In the genomic region with DNA sequence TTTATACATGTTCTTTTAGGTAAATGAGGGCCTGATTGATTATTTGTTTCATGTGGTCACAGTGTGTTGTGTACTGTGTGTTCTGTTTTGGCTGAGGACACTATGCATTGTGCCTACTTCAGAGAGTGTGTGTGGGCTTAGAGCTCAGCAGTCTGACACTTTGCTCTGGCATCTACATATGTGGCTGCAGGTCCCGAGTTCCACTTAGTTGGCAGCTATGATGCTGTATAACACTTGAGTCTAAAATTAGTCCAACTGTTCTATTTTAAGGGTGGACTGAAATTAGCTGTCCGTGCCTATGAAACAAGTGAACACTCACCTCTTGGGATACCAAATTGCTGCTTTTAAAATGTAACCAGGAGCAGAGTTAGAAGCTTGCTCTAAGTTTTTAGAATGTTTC, we compare ENCODE assay signal across 13 mouse cellular contexts.
DNase-seq lines count a peak whose midpoint lies in the region; ATAC-seq and TF ChIP-seq lines count a peak whose summit lies in the region.
"Had no signal": no experiment of that assay in that cellular context is flagged by ENCODE, and none has a peak within 500 bp of the region (broad histone marks: within the 10 kb centered on the region; RNA-seq: fewer than 3 reads in every experiment).

No protein-coding gene starts in this region.

- in situ Hi-C loops in Patski (cut with MboI; ENCODE audit: low pct_unique_long_range_greater_than_20kb): loop anchor here (25.0 kb wide), 1 partner anchor 416 kb away; a partner anchor contains a TSS

- ATAC-seq in Patski: peak; percentile 45

- CTCF ChIA-PET in Patski (lab: Charles Lee): no interaction called here

- no peak for TF ChIP-seq CTCF in Patski (IDR thresholded peaks at IDR 0.05)
- no peak for TF ChIP-seq CTCF in embryonic fibroblast, embryonic 13.5 days (IDR thresholded peaks at IDR 0.05; ENCODE audit: borderline replicate concordance, insufficient read depth, low read length)

- H3K27ac ChIP-seq in embryonic fibroblast, embryonic 13.5 days (ENCODE audit: insufficient read depth, low read length): 0 out of 2 replicates have a peak overlapping the region, but pooled peaks have one; percentile 35
- H3K27ac ChIP-seq: embryonic facial prominence, embryonic 12.5 days; neural tube, embryonic 12.5 days had no signal

- peaks cover 9% of the 10 kb centered on the region for H3K4me1 ChIP-seq in embryonic fibroblast, embryonic 13.5 days (ENCODE audit: control insufficient read depth, insufficient read depth, low read length)

- no peak for TF ChIP-seq POLR2A in embryonic fibroblast, embryonic 13.5 days (IDR thresholded peaks at IDR 0.05; ENCODE audit: low read depth, low read length)

- no peaks in the 10 kb centered on the region for H3K27me3 ChIP-seq in Patski
- H3K27me3 ChIP-seq: embryonic facial prominence, embryonic 12.5 days; neural tube, embryonic 12.5 days had no signal

- POLR2A ChIA-PET in Patski (lab: Charles Lee): no interaction called here

- H3K4me3 ChIP-seq in embryonic fibroblast, embryonic 13.5 days (ENCODE audit: insufficient read depth, low read length): no peak overlapping the region
- H3K4me3 ChIP-seq: embryonic facial prominence, embryonic 12.5 days; neural tube, embryonic 12.5 days had no signal

- DNase-seq in heart, adult 8-10 months (ENCODE audit: low spot score): peak; percentile 57
- DNase-seq in heart, postnatal 14 days: no peak
- DNase-seq in Patski (ENCODE audit: low read depth, low spot score): no peak
- peak; percentile 57 to 66 for DNase-seq in heart, postnatal 10 days
- no peak for DNase-seq in kidney, postnatal 14 days
- DNase-seq in right cerebral cortex, postnatal 36 days (ENCODE audit: low spot score in 2 of 2): no peak
- DNase-seq: adrenal gland, postnatal 25 days; lung, embryonic 14.5 days; right cerebral cortex, postnatal 25 days; thymus, adult 18-20 months had no signal

- intact Hi-C loops in heart, postnatal 14 days (cut with DNase I): no loop called here
- intact Hi-C loops in heart, postnatal 10 days (cut with DNase I): no loop called here

Comparison
In these comparisons a context has a peak if more than half of its experiments do, and no peak if none do; other contexts are left out.
1. DNase-seq: peak in heart, adult 8-10 months (single experiment) and heart, postnatal 10 days (2 of 2); none in heart, postnatal 14 days (0 of 2), Patski (single experiment), kidney, postnatal 14 days (single experiment) and right cerebral cortex, postnatal 36 days (0 of 2).